Comparison of ENCODE assay signal across 10 mouse cellular contexts in genomic region chr12:102166691-102167261, GRCm38 (mm10). TPM values are rescaled to one million over a fixed set of nuclear protein-coding genes. Genes with fewer than 3 reads are reported as not detected.
DNase-seq lines count a peak whose midpoint lies in the region; ATAC-seq lines count a peak whose summit lies in the region.
"Had no signal": no experiment of that assay in that cellular context is flagged by ENCODE, and none has a peak within 500 bp of the region (broad histone marks: within the 10 kb centered on the region; RNA-seq: fewer than 3 reads in every experiment).

No protein-coding gene starts in this region.

- no peak overlapping the region for H3K9ac ChIP-seq in kidney, embryonic 15.5 days
- no peak overlapping the region for H3K9ac ChIP-seq in forebrain, embryonic 16.5 days (replicated peaks; ENCODE audit: low read depth, low read length)
- no peak overlapping the region for H3K9ac ChIP-seq in lung, embryonic 15.5 days
- H3K9ac ChIP-seq: liver, embryonic 13.5 days had no signal

- H3K4me1 ChIP-seq in kidney, embryonic 15.5 days: no peaks in the 10 kb centered on the region
- peaks cover 7% of the 10 kb centered on the region for H3K4me1 ChIP-seq in forebrain, embryonic 16.5 days (replicated peaks; ENCODE audit: control insufficient read depth, insufficient read depth, low read length)
- H3K4me1 ChIP-seq in lung, embryonic 15.5 days: peaks cover 12% of the 10 kb centered on the region

- no peak overlapping the region for H3K4me3 ChIP-seq in kidney, embryonic 15.5 days (replicated peaks)
- no peak overlapping the region for H3K4me3 ChIP-seq in forebrain, embryonic 16.5 days (replicated peaks; ENCODE audit: low read length)
- H3K4me3 ChIP-seq in lung, embryonic 15.5 days: no peak overlapping the region
- H3K4me3 ChIP-seq: liver, embryonic 13.5 days had no signal

- DNase-seq in kidney, adult 9 months: no peak
- DNase-seq in retina, postnatal 7 days (ENCODE audit: low read depth, low spot score): peak; percentile 35
- no peak for DNase-seq in thymus, postnatal 4 days
- no peak for DNase-seq in thymus, postnatal 0 days (ENCODE audit: low spot score)
- DNase-seq: adrenal gland, postnatal 25 days; kidney, adult 18-20 months; liver, embryonic 13.5 days had no signal

- H3K27me3 ChIP-seq in kidney, embryonic 15.5 days: no peaks in the 10 kb centered on the region
- no peaks in the 10 kb centered on the region for H3K27me3 ChIP-seq in forebrain, embryonic 16.5 days (replicated peaks; ENCODE audit: control insufficient read depth, insufficient read depth, low read length)
- no peaks in the 10 kb centered on the region for H3K27me3 ChIP-seq in lung, embryonic 15.5 days
- H3K27me3 ChIP-seq: liver, embryonic 13.5 days had no signal

- 0 out of 2 replicates have a peak, but pooled peaks have one; percentile 33 for ATAC-seq in kidney, embryonic 15.5 days (replicated peaks; ENCODE audit: low FRiP score)
- peak; percentile 66 for ATAC-seq in forebrain, embryonic 16.5 days
- peak; percentile 81 for ATAC-seq in lung, embryonic 15.5 days (ENCODE audit: borderline replicate concordance, extremely low read depth, low FRiP score, low TSS enrichment)

- no peak overlapping the region for H3K4me2 ChIP-seq in kidney, embryonic 15.5 days
- H3K4me2 ChIP-seq in forebrain, embryonic 16.5 days (ENCODE audit: low read length): no peak overlapping the region
- H3K4me2 ChIP-seq in lung, embryonic 15.5 days: peak overlapping the region; percentile 8; the same call in 1 of the 2 replicates
- H3K4me2 ChIP-seq: liver, embryonic 13.5 days had no signal

- H3K36me3 ChIP-seq in kidney, embryonic 15.5 days: no peaks in the 10 kb centered on the region
- H3K36me3 ChIP-seq in forebrain, embryonic 16.5 days (ENCODE audit: control insufficient read depth, insufficient read depth): no peaks in the 10 kb centered on the region
- H3K36me3 ChIP-seq in lung, embryonic 15.5 days: no peaks in the 10 kb centered on the region
- H3K36me3 ChIP-seq: liver, embryonic 13.5 days had no signal

- no peaks in the 10 kb centered on the region for H3K9me3 ChIP-seq in kidney, embryonic 15.5 days (replicated peaks)
- H3K9me3 ChIP-seq in forebrain, embryonic 16.5 days (ENCODE audit: control insufficient read depth, low read length): no peaks in the 10 kb centered on the region
- no peaks in the 10 kb centered on the region for H3K9me3 ChIP-seq in lung, embryonic 15.5 days
- H3K9me3 ChIP-seq: liver, embryonic 13.5 days had no signal

- 44% methylated on average over 5 of the region's 5 CpGs for WGBS in kidney, embryonic 15.5 days
- WGBS in forebrain, embryonic 16.5 days: 48% methylated on average over 5 of the region's 5 CpGs
- WGBS in lung, embryonic 15.5 days: 24% methylated on average over 5 of the region's 5 CpGs

- H3K27ac ChIP-seq in kidney, embryonic 15.5 days: no peak overlapping the region
- no peak overlapping the region for H3K27ac ChIP-seq in forebrain, embryonic 16.5 days (ENCODE audit: low read length)
- peak overlapping the region; percentile 74 for H3K27ac ChIP-seq in lung, embryonic 15.5 days
- H3K27ac ChIP-seq: liver, embryonic 13.5 days had no signal

RNA-seq across cellular contexts. Expression of gene Slc24a4, which starts 38.2 kb away (rescaled TPM):
- polyA plus RNA-seq in kidney, embryonic 15.5 days (2015; fragmentation: Nextera tagmentation; extraction: Ambion mirVana): 0.06 and 0.10 TPM in 2 replicates
- 1.3 and 1.8 TPM in 2 replicates for polyA plus RNA-seq in forebrain, embryonic 16.5 days (2015; fragmentation: Nextera tagmentation; extraction: Ambion mirVana)
- polyA plus RNA-seq in lung, embryonic 15.5 days (2015; fragmentation: Nextera tagmentation; extraction: Ambion mirVana): 1.8 and 2.1 TPM in 2 replicates
- polyA plus RNA-seq in thymus, postnatal 0 days (2015; fragmentation: Nextera tagmentation; extraction: Ambion mirVana): 1.1 and 1.6 TPM in 2 replicates
